In genomic region chr1:85751494-85751893, GRCm38 (mm10) we compare ENCODE assay signal across 8 mouse cellular contexts. TPM values are rescaled to one million over a fixed set of nuclear protein-coding genes. Genes with fewer than 3 reads are reported as not detected.
DNase-seq lines count a peak whose midpoint lies in the region; ATAC-seq and TF ChIP-seq lines count a peak whose summit lies in the region.

No protein-coding gene starts in this region.

- no peak overlapping the region for H3K4me3 ChIP-seq in forebrain, embryonic 11.5 days (ENCODE audit: low read depth, low read length)
- H3K4me3 ChIP-seq in forebrain, embryonic 14.5 days (ENCODE audit: low read depth, low read length): no peak overlapping the region
- no peak overlapping the region for H3K4me3 ChIP-seq in bone marrow, adult 2 months (replicated peaks; ENCODE audit: control insufficient read depth, low read depth, low read length)
- H3K4me3 ChIP-seq in heart, adult 2 months: no peak overlapping the region
- no peak overlapping the region for H3K4me3 ChIP-seq in stomach, embryonic 16.5 days (replicated peaks; ENCODE audit: low read length)

- DNase-seq in forebrain, embryonic 11.5 days (ENCODE audit: low spot score): no peak
- DNase-seq in forebrain, embryonic 14.5 days (ENCODE audit: low spot score): no peak
- DNase-seq in heart, adult 2 months: peak in 1 of 2 experiments; percentile 63
- peak; percentile 18 for DNase-seq in kidney, postnatal 14 days
- no peak for DNase-seq in right cerebral cortex, adult 18-20 months

- no peaks in the 10 kb centered on the region for H3K27me3 ChIP-seq in forebrain, embryonic 11.5 days (ENCODE audit: control insufficient read depth, insufficient read depth, low read length)
- no peaks in the 10 kb centered on the region for H3K27me3 ChIP-seq in forebrain, embryonic 14.5 days (replicated peaks; ENCODE audit: control insufficient read depth, insufficient read depth, low read length)
- H3K27me3 ChIP-seq in heart, adult 2 months (ENCODE audit: control insufficient read depth, insufficient read depth, low read length): no peaks in the 10 kb centered on the region
- no peaks in the 10 kb centered on the region for H3K27me3 ChIP-seq in stomach, embryonic 16.5 days (ENCODE audit: control insufficient read depth, insufficient read depth, low read length)

- peak; percentile 62 for ATAC-seq in forebrain, embryonic 11.5 days (replicated peaks; ENCODE audit: low FRiP score)
- no peak for ATAC-seq in forebrain, embryonic 14.5 days
- peak; percentile 87 for ATAC-seq in megakaryocyte progenitor cell, adult 5-6 weeks (replicated peaks; ENCODE audit: poor library complexity)
- ATAC-seq in stomach, embryonic 16.5 days (ENCODE audit: insufficient read depth, low FRiP score): peak; percentile 48; the same call in 1 of the 2 replicates

- H3K27ac ChIP-seq in forebrain, embryonic 11.5 days (ENCODE audit: low read depth, low read length): no peak overlapping the region
- no peak overlapping the region for H3K27ac ChIP-seq in forebrain, embryonic 14.5 days (ENCODE audit: low read depth, low read length)
- H3K27ac ChIP-seq in bone marrow, adult 2 months (ENCODE audit: control insufficient read depth, insufficient read depth, low read depth, low read length, poor library complexity): peak overlapping the region; percentile 76
- H3K27ac ChIP-seq in heart, adult 2 months: no peak overlapping the region
- no peak overlapping the region for H3K27ac ChIP-seq in stomach, embryonic 16.5 days (ENCODE audit: low read length)

- no peak for TF ChIP-seq POLR2A in bone marrow, adult 2 months (IDR thresholded peaks at IDR 0.05; ENCODE audit: borderline replicate concordance, control insufficient read depth, low read depth, low read length)
- peak; percentile 42; the same call in 1 of the 2 replicates for TF ChIP-seq POLR2A in heart, adult 2 months (IDR thresholded peaks at IDR 0.05; ENCODE audit: insufficient read depth, low read depth, low read length)

- no peaks in the 10 kb centered on the region; the same call in 1 of the 2 replicates for H3K9me3 ChIP-seq in forebrain, embryonic 11.5 days (ENCODE audit: control insufficient read depth, low read length)
- no peaks in the 10 kb centered on the region for H3K9me3 ChIP-seq in forebrain, embryonic 14.5 days (replicated peaks; ENCODE audit: control insufficient read depth, low read length)
- H3K9me3 ChIP-seq in stomach, embryonic 16.5 days (replicated peaks; ENCODE audit: control insufficient read depth, low read length): no peaks in the 10 kb centered on the region

- intact Hi-C loops in heart, adult 2 months (cut with DNase I): no loop called here

- TF ChIP-seq EP300 in heart, adult 2 months (IDR thresholded peaks at IDR 0.05; ENCODE audit: insufficient read depth, low read depth, low read length): 0 out of 2 replicates have a peak, but pooled peaks have one; percentile 51

- H3K4me2 ChIP-seq in forebrain, embryonic 11.5 days (ENCODE audit: low read depth, low read length, severe bottlenecking): no peak overlapping the region
- H3K4me2 ChIP-seq in forebrain, embryonic 14.5 days (ENCODE audit: low read length): no peak overlapping the region
- H3K4me2 ChIP-seq in stomach, embryonic 16.5 days (ENCODE audit: low read depth, low read length): no peak overlapping the region

- H3K4me1 ChIP-seq in forebrain, embryonic 11.5 days (replicated peaks; ENCODE audit: control insufficient read depth, insufficient read depth, low read length): no peaks in the 10 kb centered on the region
- no peaks in the 10 kb centered on the region for H3K4me1 ChIP-seq in forebrain, embryonic 14.5 days (ENCODE audit: control insufficient read depth, insufficient read depth, low read length)
- peaks cover 8% of the 10 kb centered on the region for H3K4me1 ChIP-seq in bone marrow, adult 2 months (ENCODE audit: control insufficient read depth, insufficient read depth, low read length)
- H3K4me1 ChIP-seq in heart, adult 2 months (ENCODE audit: control insufficient read depth, insufficient read depth, low read length): peaks cover 5% of the 10 kb centered on the region
- peaks cover 6% of the 10 kb centered on the region; the same call in 1 of the 2 replicates for H3K4me1 ChIP-seq in stomach, embryonic 16.5 days (ENCODE audit: control insufficient read depth, insufficient read depth, low read length)

- H3K9ac ChIP-seq in forebrain, embryonic 11.5 days (ENCODE audit: low read length): no peak overlapping the region
- H3K9ac ChIP-seq in forebrain, embryonic 14.5 days (ENCODE audit: low read length): no peak overlapping the region
- no peak overlapping the region for H3K9ac ChIP-seq in heart, adult 2 months (ENCODE audit: low read depth, low read length)
- H3K9ac ChIP-seq in stomach, embryonic 16.5 days (ENCODE audit: low read length): no peak overlapping the region

- no peaks in the 10 kb centered on the region for H3K36me3 ChIP-seq in forebrain, embryonic 11.5 days (ENCODE audit: control insufficient read depth, insufficient read depth, low read length)
- H3K36me3 ChIP-seq in forebrain, embryonic 14.5 days (ENCODE audit: control insufficient read depth, insufficient read depth, low read length): no peaks in the 10 kb centered on the region
- no peaks in the 10 kb centered on the region for H3K36me3 ChIP-seq in heart, adult 2 months (ENCODE audit: control insufficient read depth, insufficient read depth, low read length)
- no peaks in the 10 kb centered on the region for H3K36me3 ChIP-seq in stomach, embryonic 16.5 days (ENCODE audit: control insufficient read depth, insufficient read depth, low read length)

- no peak; the same call in 1 of the 2 replicates for TF ChIP-seq CTCF in bone marrow, adult 2 months (IDR thresholded peaks at IDR 0.05; ENCODE audit: control insufficient read depth, insufficient read depth, low read length)
- TF ChIP-seq CTCF in heart, adult 2 months (IDR thresholded peaks at IDR 0.05): no peak

- H3K79me2 ChIP-seq in heart, adult 2 months (replicated peaks; ENCODE audit: control insufficient read depth, insufficient read depth, low read length): no peaks in the 10 kb centered on the region

- WGBS in forebrain, embryonic 11.5 days: 58% methylated on average over 6 of the region's 6 CpGs
- 59% methylated on average over 6 of the region's 6 CpGs for WGBS in forebrain, embryonic 14.5 days
- 8% methylated on average over 6 of the region's 6 CpGs for WGBS in bone marrow, adult 2 months
- 18% methylated on average over 6 of the region's 6 CpGs for WGBS in heart, adult 2 months
- WGBS in stomach, embryonic 16.5 days: 45% methylated on average over 6 of the region's 6 CpGs

RNA-seq across cellular contexts. Expression of gene A630001G21Rik, which starts 26.9 kb away (rescaled TPM):
- 1.0 and 1.3 TPM in 2 replicates for polyA plus RNA-seq in forebrain, embryonic 11.5 days (2014; fragmentation: Nextera tagmentation; extraction: Ambion mirVana)
- 0.33 and 0.48 TPM in 2 replicates for polyA plus RNA-seq in forebrain, embryonic 14.5 days (2014; fragmentation: Nextera tagmentation; extraction: Ambion mirVana)
- polyA plus RNA-seq in bone marrow, adult 2 months (2011; ENCODE audit: insufficient read depth, insufficient read length, low replicate concordance, missing spikeins): 28.7 and 60.7 TPM in 2 replicates
- under 1 TPM; 0.20 to 0.37 TPM for total RNA-seq in heart, adult 2 months (2021)
- 1.2 and 1.3 TPM in 2 replicates for polyA plus RNA-seq in heart, adult 2 months (2012; rRNA removed)
- 81.4 and 86.3 TPM in 2 replicates for total RNA-seq in megakaryocyte progenitor cell, adult 5-6 weeks (2015)
- total RNA-seq in megakaryocyte progenitor cell, adult 5-6 weeks (2017): 57.5 and 65.8 TPM in 2 replicates
- polyA plus RNA-seq in stomach, embryonic 16.5 days (2015; fragmentation: Nextera tagmentation; extraction: Ambion mirVana): 1.0 and 1.3 TPM in 2 replicates

RNA-seq across cellular contexts. Expression of gene Cab39, which starts 41.7 kb away (rescaled TPM):
- 59.7 and 62.3 TPM in 2 replicates for polyA plus RNA-seq in forebrain, embryonic 11.5 days (2014; fragmentation: Nextera tagmentation; extraction: Ambion mirVana)
- polyA plus RNA-seq in forebrain, embryonic 14.5 days (2014; fragmentation: Nextera tagmentation; extraction: Ambion mirVana): 62.9 and 74.3 TPM in 2 replicates
- 22.7 and 25.7 TPM in 2 replicates for polyA plus RNA-seq in bone marrow, adult 2 months (2011; ENCODE audit: insufficient read depth, insufficient read length, low replicate concordance, missing spikeins)
- total RNA-seq in heart, adult 2 months (2021): 100 to 1,000 TPM; 113 to 118 TPM
- polyA plus RNA-seq in heart, adult 2 months (2012; rRNA removed): 36.7 and 59.1 TPM in 2 replicates
- 83.1 and 84.9 TPM in 2 replicates for total RNA-seq in megakaryocyte progenitor cell, adult 5-6 weeks (2015)
- 122 and 126 TPM in 2 replicates for total RNA-seq in megakaryocyte progenitor cell, adult 5-6 weeks (2017)
- polyA plus RNA-seq in stomach, embryonic 16.5 days (2015; fragmentation: Nextera tagmentation; extraction: Ambion mirVana): 23.8 and 25.4 TPM in 2 replicates

Comparison
In these comparisons a context has a peak if more than half of its experiments do, and no peak if none do; other contexts are left out.
1. RNA of gene A630001G21Rik, which starts 26.9 kb away (polyA plus RNA-seq): 28.7 to 60.7 TPM in bone marrow, adult 2 months; 1.0 to 1.3 TPM in stomach, embryonic 16.5 days, 1.0 to 1.3 TPM in forebrain, embryonic 11.5 days, 1.2 to 1.3 TPM in heart, adult 2 months and 0.33 to 0.48 TPM in forebrain, embryonic 14.5 days; every median in the first group is over 10 times any median in the second.